Mouse (Mus musculus) left cerebral cortex, adult 11 months (tissue): ENCODE data around the gene Fos.

Experiments
- DNase-seq: peaks from one replicate; pipeline ENCODE4 v3.0.0; 2022; ENCODE audit warnings: low spot score

The Fos gene

GRCm38 (mm10) chr12:85473481-85474297, at the start of gene Fos:
Gene Fos (plus strand): TSS chr12:85473890.
- peak; percentile 80 for DNase-seq

GRCm38 (mm10) chr12:85425721-85426120, 48.0 kb upstream of the Fos start:
- no peak for DNase-seq

DNA sequence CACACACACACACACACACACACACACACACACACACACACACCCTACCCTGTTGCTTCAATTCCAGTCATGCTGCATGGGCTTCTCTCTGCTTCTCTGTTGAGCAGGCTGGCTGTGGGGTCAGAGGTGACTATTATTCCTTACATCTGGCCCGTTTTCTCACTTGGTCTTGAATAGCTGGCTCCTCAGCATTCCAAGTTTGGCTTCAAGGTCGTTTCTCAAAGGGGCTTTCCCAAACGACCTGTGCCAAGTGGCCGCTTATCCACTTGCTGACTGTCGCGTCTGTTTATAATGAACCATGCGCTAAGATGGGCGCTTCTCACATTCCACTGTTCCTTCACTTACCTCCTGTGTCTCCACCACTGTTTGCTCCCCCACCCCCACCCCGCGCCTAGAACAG, 47.6 kb upstream of the Fos start:
- DNase-seq: no peak

- no peak for DNase-seq
Measured at GRCm38 (mm10) chr12:85427802-85428201, 45.9 kb upstream of the Fos start.

GRCm38 (mm10) chr12:85429999-85430398, 43.7 kb upstream of the Fos start:
- no peak for DNase-seq

GRCm38 (mm10) chr12:85430434-85430833, 43.3 kb upstream of the Fos start:
- no peak for DNase-seq

DNA sequence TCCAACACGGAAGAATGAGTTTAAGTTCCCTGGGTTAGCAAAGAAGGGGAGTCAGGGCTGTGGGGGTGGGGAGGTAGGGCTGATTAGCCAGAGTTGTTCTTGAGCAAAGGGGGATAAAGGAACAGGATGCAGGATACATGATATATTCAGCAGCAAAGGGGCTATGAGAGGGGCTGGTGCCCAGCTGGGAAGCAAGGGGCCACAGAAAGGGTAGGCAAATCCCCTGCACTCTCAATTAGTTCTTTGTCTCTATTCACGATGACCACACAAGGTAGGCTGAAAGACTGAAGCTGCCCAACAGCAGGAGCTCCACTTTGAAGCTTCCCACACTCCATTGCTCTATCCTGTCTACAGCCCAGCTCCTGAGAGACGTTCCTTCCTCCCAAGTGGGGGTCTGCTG, 39.8 kb upstream of the Fos start:
- DNase-seq: no peak

DNA sequence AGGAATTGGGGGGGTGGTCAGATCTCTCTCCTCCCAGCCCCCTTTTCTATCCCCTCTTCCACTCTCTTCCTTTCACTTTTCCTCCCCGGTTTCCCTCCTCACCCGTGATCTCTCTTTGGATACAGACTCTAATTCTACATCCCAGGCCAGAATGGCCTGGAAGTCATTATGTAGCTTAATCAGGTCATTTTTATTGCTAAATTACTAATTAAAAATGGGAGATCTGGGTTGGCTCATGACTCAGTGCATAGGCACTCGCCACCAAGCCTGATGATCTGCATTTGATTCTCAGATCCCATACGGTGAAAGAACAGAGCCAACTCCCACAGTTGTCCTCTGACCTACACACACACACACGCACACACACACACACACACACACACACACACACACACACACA, 39.2 kb upstream of the Fos start:
- DNase-seq: no peak

DNA sequence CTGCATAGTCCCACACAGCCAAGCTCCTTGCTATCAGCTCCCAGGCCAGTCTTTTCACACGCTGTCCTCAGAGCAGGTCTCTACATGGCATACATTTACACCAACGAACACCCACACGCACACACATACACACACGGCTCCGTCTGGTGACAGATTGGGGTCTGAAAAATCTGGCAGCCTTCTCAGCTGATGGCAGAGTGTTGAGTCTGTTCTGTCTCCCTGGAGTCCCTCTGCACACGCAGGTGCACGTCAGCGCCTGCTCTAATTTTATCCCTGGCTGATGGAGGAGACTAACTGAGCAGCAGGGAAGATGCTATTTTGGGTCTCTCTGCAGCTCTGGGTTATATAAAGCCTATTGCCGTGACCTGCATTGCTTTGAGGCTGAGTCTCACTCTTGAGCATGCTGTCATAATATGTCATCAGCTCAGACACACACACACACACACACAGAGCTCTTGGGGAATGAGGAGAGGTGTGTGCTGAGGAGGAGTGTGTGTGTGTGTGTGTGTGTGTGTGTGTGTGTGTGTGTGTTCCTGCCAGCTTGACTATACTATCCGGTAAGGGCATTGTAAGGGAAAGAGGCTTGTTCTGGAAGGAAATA, 37.6 kb upstream of the Fos start:
- peak; percentile 84 for DNase-seq

DNA sequence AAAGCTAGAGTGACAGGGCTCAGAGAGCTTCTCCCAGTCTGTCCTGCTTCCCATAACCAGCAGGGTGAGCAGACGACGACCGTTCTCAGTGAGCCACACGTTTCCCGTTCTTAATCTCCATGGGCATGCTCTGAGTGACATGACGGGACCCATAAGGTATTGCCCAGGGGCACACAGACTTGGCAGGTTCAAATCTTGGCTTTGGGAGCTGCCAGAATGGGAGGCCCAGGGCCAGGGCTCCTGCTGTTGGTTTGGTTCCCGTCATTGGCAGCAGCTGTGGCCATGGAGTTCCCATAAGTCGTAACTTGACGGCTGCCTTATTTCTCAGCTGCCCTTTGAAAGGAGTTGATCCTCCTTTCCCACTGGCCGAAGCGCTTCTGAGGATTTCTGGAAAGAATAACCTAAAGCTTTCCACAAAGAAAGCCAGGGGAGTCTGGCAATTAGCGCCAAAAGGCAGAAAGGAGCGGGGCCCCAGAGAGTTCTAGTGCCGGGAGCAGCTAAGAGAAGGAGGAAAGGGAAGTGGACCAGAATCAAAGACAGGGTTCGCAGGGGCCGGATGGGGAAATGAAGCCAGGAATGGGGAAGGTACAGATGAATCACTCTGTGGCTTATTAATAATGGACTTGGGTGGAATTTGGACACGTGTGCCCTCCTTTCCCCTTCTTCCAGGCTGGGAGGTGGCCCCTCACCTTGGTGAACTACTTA, 36.4 kb upstream of the Fos start:
- DNase-seq: no peak

GRCm38 (mm10) chr12:85443456-85443855, 30.2 kb upstream of the Fos start:
- no peak for DNase-seq

GRCm38 (mm10) chr12:85444646-85445045, 29.0 kb upstream of the Fos start:
- DNase-seq: no peak

- no peak for DNase-seq
Measured at GRCm38 (mm10) chr12:85447009-85447408, 26.7 kb upstream of the Fos start.

- no peak for DNase-seq
Measured at GRCm38 (mm10) chr12:85447490-85447889, 26.2 kb upstream of the Fos start.

DNA sequence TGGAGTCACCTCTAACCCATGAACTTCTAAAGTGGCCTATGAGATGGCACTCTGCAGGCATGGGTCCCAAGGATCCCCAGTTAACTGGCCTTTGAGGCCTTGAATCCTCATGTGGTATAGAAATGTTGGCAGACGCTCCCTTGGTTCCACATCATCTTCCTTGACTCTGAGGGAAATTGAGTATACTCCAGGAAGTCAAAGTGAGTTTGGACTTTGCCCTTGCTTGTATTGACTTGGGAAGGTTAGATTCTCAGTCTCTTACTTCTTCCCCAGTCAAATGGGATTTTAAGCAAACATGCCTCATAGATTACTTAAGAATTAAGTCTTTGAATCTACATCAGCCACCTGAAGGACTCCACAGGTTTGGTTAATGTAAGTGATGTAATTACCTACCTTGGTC, 24.2 kb upstream of the Fos start:
- no peak for DNase-seq

- DNase-seq: no peak
Measured at GRCm38 (mm10) chr12:85451693-85452491, 21.8 kb upstream of the Fos start.

DNA sequence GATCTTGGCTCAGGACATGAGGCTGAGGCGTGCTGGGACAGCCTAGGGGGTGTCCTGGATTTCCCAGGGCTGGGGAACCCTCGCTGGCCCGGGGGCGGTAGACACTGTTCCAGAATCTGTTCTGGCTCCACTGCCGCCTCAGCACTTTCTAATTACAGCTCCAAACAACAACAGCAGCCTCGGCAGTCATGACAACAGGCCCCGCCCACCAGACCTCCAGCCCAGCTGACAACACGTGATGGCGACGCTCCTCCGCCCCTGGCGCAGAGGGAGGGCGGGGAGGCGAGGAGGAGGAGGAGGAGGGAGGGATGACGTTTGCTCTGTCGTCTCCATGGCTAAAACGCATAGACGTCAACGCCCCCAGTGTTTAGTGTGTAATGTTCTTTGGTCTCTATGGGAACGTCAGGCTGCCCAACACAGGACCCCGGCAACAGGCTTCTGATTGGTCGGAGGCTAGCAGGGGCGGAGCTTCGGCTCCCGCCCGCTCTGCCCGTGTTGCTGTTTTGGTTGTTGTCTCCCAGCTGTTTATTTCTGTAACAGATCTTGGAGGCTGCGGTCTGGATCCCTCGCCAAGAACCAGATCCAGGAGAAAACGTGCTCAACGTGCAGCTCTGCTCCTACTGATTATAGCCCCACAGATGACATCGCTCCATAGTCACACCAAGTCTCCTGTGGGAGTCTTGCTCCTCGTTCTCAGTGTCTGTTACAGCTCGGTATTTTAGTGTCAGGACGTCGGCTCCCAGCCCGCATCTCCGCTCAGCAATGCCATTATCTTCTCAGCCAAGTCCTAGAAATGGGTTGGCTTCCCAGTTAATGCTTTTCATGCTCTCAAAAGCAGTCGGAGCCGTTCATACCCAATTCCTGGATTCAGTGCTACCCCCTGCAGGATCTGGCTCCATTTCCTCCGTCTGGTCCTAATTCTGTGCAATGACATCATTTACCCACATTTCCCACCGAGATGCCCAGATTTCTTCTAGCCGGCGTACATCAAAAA, 18.3 kb upstream of the Fos start:
- peak; percentile 98 for DNase-seq

DNA sequence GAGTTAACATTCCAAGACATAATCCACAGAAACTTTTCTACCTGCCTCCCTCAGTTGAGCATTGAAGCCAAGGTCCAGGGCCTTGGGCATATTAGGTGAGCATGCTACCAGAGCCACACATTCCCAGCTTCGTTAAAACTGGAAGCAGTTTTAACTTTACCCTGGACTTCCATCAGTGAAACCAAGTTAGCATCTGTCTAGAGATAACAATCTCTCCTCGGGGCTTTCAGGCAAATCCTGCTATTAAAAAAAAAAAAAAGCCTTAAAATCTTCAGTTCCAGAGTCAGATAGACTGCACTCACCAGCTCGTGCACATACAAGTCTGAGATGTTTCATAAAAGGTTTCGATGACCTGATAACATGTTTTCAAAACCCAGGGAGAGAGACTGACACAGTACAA, 17.4 kb upstream of the Fos start:
- DNase-seq: no peak

GRCm38 (mm10) chr12:85456966-85457505, 16.7 kb upstream of the Fos start:
- DNase-seq: no peak

DNA sequence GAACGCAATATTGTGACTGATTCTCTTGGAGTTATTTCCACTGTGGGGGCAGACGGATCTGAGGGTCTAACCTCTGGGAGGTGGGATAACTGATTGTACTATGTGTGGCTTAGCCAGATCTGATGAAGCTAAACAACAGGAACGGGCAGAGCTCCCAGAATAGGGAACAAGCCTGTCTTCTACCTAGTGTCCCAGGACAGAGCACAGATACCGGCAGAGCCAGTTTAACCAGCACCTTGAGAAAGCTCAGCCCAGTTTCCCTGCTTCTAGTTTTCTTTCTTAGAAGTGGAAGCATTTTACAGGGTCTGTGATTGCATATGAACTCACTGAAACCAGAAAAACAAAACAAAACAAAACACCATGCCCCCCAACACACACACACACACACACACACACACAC, 13.9 kb upstream of the Fos start:
- DNase-seq: no peak
